Mouse (Mus musculus): Measurements from ENCODE around the gene Tmem117.

DNA sequence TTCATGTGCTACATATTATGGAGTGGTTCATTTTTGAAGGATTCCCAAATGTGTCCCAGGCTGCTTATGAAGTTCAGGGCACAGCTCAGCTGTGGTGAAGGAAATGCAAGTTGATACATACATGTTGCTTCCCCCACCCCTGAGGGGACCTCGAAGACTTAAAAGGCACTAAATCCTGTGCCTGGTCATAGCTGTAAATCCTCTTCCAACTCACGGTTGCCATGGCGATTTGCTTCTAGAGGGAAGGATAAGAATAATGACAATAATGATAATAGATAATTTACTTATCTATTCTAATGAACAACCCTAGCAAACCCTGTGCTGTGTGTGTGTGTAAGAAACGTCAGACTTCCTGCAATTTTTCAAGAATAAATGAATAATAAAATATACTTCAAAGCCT, 166.5 kb downstream of the Tmem117 start:
- TF ChIP-seq GATA1 (IDR thresholded peaks at IDR 0.05; ENCODE audit: borderline replicate concordance, low read length) (no peak), FLI1 (IDR thresholded peaks at IDR 0.05; ENCODE audit: low read length) (no peak)
